Mouse (Mus musculus) CH12.LX (cell line): Measurements from ENCODE around the gene Deup1.

ENCODE experiments used
- BHLHE40 ChIP-seq: IDR thresholded peaks from 2 replicates; pipeline ENCODE4 v1.6.1; 2011; ENCODE audit warnings: mild to moderate bottlenecking, low read depth, low read length, improper control_type of control experiment
- CTCF ChIP-seq, 2 experiments: IDR thresholded peaks in 1 of 2; conservative IDR thresholded peaks in 1 of 2; 2 replicates each; pipeline ENCODE4 v1.5.1; 2011 to 2012; ENCODE audit warnings: low read depth in 2 of 2, low read length in 2 of 2, improper control_type of control experiment in 1 of 2, inconsistent platforms in 1 of 2, mild to moderate bottlenecking in 1 of 2, moderate library complexity in 1 of 2
- ETS1 ChIP-seq: conservative IDR thresholded peaks from 2 replicates; pipeline ENCODE4 v1.6.1; 2012; ENCODE audit warnings: low read depth, mild to moderate bottlenecking, inconsistent platforms, low read length, improper control_type of control experiment, moderate library complexity
- GABPA ChIP-seq: IDR thresholded peaks from 2 replicates; pipeline ENCODE4 v1.6.1; 2012; ENCODE audit warnings: low read depth, low read length, improper control_type of control experiment, inconsistent platforms; ENCODE audit not compliant: insufficient replicate concordance
- IRF4 ChIP-seq: IDR thresholded peaks from 2 replicates; pipeline ENCODE4 v1.6.1; 2014; ENCODE audit warnings: low read depth, mild to moderate bottlenecking, inconsistent platforms, low read length, improper control_type of control experiment
- JUN ChIP-seq: IDR thresholded peaks from 2 replicates; pipeline ENCODE4 v1.6.1; 2011; ENCODE audit warnings: low read depth, mild to moderate bottlenecking, low read length, improper control_type of control experiment, moderate library complexity; ENCODE audit not compliant: insufficient read depth
- MAFK ChIP-seq: IDR thresholded peaks from 2 replicates; pipeline ENCODE4 v1.6.1; 2011; ENCODE audit warnings: low read length, improper control_type of control experiment; ENCODE audit not compliant: insufficient replicate concordance
- MAX ChIP-seq: IDR thresholded peaks from 2 replicates; pipeline ENCODE4 v1.6.1; 2011; ENCODE audit warnings: low read length, improper control_type of control experiment
- POLR2A ChIP-seq: IDR thresholded peaks from 2 replicates; pipeline ENCODE4 v1.6.1; 2011; ENCODE audit warnings: low read depth, mild to moderate bottlenecking, improper control_type of control experiment, low read length
- POLR2AphosphoS2 ChIP-seq: IDR thresholded peaks from 2 replicates; pipeline ENCODE4 v1.6.1; 2011; ENCODE audit warnings: low read depth, low read length, improper control_type of control experiment
- USF2 ChIP-seq: conservative IDR thresholded peaks from 2 replicates; pipeline ENCODE4 v1.6.1; 2011; ENCODE audit warnings: low read depth, low read length, improper control_type of control experiment
- ZNF384 ChIP-seq: IDR thresholded peaks from 2 replicates; pipeline ENCODE4 v1.6.1; 2012; ENCODE audit warnings: low read depth, low read length, improper control_type of control experiment, inconsistent platforms

DNA sequence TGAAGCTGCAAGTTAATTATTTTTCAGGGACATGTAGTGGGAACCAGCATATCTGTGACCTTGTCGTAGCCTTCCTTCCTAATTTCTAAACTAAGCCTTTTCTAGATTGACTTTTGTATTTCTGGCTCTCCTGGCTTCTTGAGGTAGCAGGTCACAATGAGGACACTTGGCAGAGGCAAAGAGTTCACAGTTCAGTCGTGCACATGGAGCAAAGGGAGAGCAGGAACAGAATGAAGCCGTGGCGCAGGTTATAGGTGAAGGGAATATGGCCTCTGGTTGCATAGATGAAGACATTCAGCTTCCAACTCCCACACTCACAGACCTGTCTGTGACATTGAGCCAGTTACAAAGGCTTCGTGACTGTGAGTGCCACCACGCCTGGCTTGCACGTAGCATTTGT lies 36.9 kb upstream of the Deup1 start:
- TF ChIP-seq POLR2AphosphoS2 (no peak), POLR2A (no peak), CTCF (conservative IDR thresholded peaks at IDR 0.05 in 1 of 2, IDR thresholded peaks at IDR 0.05 in 1 of 2; ENCODE audit: low read depth in 2 of 2, low read length in 2 of 2) (no peak), USF2 (no peak), MAX (no peak), ZNF384 (no peak), BHLHE40 (no peak), JUN (no peak), ETS1 (no peak), MAFK (no peak), IRF4 (no peak), GABPA (no peak)
